Mouse (Mus musculus) ES-Bruce4 (cell line): ENCODE results near the gene Naif1.

ENCODE experiments used
- CTCF ChIP-seq: IDR thresholded peaks from one replicate; pipeline ENCODE4 v1.8.1; 2011; ENCODE audit warnings: low read depth, low read length
- POLR2A ChIP-seq: IDR thresholded peaks from one replicate; pipeline ENCODE4 v1.8.1; 2011; ENCODE audit warnings: low read length; ENCODE audit not compliant: insufficient read depth

GRCm38 (mm10) chr2:32412742-32413531 is 37.3 kb upstream of the Naif1 start:
- TF ChIP-seq CTCF, result no peak
- no peak for TF ChIP-seq POLR2A
